Mouse (Mus musculus) left cerebral cortex, postnatal 14 days (tissue): ENCODE data around the gene Smcr8. TPM values are rescaled to one million over a fixed set of nuclear protein-coding genes. Genes with fewer than 3 reads are reported as not detected.

Source experiments
- DNase-seq, 2 experiments: peaks; one replicate each; pipeline ENCODE4 v3.0.0; 2021 to 2022; ENCODE audit warnings: low spot score in 2 of 2, mixed read lengths in 1 of 2
- intact Hi-C: fragments of 180-260 bp; cut with DNase I; formaldehyde crosslinking; loops from one replicate; pipeline ENCODE4 v1.15.1; 2025
- microRNA-seq, 2 experiments: library from miRNA; unstranded; fragments of <30 nt; microRNA quantifications; one replicate each; pipeline ENCODE4 v1.2.0; 2022
- total RNA-seq, 2 experiments: library from RNA; stranded (reverse); gene quantifications; 2 replicates each; pipeline ENCODE4 v1.2.3; 2021

The Smcr8 gene
- total RNA-seq, 2 experiments from 2014 or later = 25.5 to 26.5 TPM

DNA sequence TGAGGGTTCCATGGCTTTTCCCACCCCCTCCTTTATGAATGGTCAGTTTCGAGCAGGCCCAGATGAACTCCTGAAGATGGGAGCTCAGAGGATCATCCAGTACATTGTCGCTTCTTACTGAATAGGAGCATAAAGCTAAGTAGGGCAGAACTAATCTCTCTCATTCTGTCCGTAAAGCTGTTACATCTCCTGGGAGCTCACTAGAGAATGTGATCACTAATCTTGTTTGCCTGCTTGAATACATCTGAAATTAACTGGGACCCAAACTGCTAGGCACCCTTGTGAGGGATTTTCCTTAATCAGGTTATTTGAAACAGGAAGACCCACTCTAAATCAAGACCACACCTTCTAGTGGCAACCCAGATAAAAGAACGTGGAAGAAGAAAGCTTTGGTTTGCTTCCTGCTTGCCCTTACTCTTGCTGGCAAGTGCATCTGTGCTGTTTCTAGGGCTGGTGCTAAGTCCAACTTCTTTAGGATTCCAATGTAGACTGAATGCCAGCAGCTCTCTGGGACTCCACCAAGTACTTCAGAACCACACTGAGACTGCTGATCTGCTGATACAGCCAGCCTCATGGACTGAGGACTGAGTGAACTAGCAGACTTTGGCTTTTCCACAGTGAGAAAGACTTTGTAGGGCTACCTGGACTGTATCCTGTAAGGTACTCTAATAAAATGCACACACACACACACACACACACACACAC, 50.1 kb downstream of the Smcr8 start:
- no peak for DNase-seq
- intact Hi-C loops = no loop called here

- intact Hi-C loops = no loop called here
- no peak for DNase-seq
Measured at GRCm38 (mm10) chr11:60828903-60829302, 51.6 kb downstream of the Smcr8 start.

GRCm38 (mm10) chr11:60830433-60831052, 53.2 kb downstream of the Smcr8 start, which contains the start of gene Dhrs7b:
Gene Dhrs7b (plus strand): TSS chr11:60830631.
- peak; percentile 91 to 95 for DNase-seq
- intact Hi-C loops = loop anchor here (5.0 kb wide), 2 partner anchors 47 to 53 kb away; partner anchors contain the start of genes Smcr8, Tmem11 and Top3a

GRCm38 (mm10) chr11:60836897-60837296, 59.6 kb downstream of the Smcr8 start:
- intact Hi-C loops = no loop called here
- DNase-seq = no peak

Small RNA genes within 50 kb of the gene (microRNA-seq; reads per million reads assigned to microRNA genes)
- 1.1 to 7.1 reads per million in 2 experiments for gene Mir5100

Other genes starting within 250 kb of the Smcr8 start
- 10 to 100 TPM; 43.5 to 44.8 TPM for gene Alkbh5, start 241.1 kb upstream of the Smcr8 start, total RNA-seq
- gene Llgl1, start 77.8 kb upstream of the Smcr8 start, total RNA-seq = 10 to 100 TPM; 40.4 to 43.8 TPM
- 10 to 100 TPM; 42.9 to 49.3 TPM for gene Flii, start 50.3 kb upstream of the Smcr8 start, total RNA-seq
- gene Mief2, start 49.1 kb upstream of the Smcr8 start, total RNA-seq = 10 to 100 TPM; 22.3 to 27.6 TPM
- 1 to 10 TPM; 3.4 to 3.9 TPM for gene Top3a, start 159 bp upstream of the Smcr8 start, total RNA-seq
- 1 to 10 TPM; 1.7 to 2.8 TPM for gene Shmt1, start 34.2 kb downstream of the Smcr8 start, total RNA-seq
- gene Dhrs7b, start 53.1 kb downstream of the Smcr8 start, total RNA-seq = 10 to 100 TPM; 30.6 to 31.5 TPM
- gene Tmem11, start 101.7 kb downstream of the Smcr8 start, total RNA-seq = 10 to 100 TPM; 24.7 to 27.0 TPM
- 10 to 100 TPM; 10.6 to 11.8 TPM for gene Natd1, start 137.2 kb downstream of the Smcr8 start, total RNA-seq
- 10 to 100 TPM; 12.1 to 14.7 TPM for gene Map2k3, start 154.5 kb downstream of the Smcr8 start, total RNA-seq
- gene Kcnj12, start 245.0 kb downstream of the Smcr8 start, total RNA-seq = 10 to 100 TPM; 12.9 to 13.5 TPM